Mouse (Mus musculus) heart, embryonic 13.5 days (tissue): ENCODE measurements around the gene Krt39. TPM values are rescaled to one million over a fixed set of nuclear protein-coding genes. Genes with fewer than 3 reads are reported as not detected.

Experiments used
- ATAC-seq: fragments of 200-750 bp; cut with Nextera tagmentation; 2 replicates; pipeline ENCODE4 v1.8.0; 2017; ENCODE audit warnings: moderate TSS enrichment; ENCODE audit not compliant: insufficient number of reproducible peaks, low FRiP score, low TSS enrichment; ENCODE audit errors: extremely low read depth
- H3K27ac ChIP-seq: fragments of 300-500 bp; sonication (generic); replicated peaks from 2 replicates; pipeline ENCODE4 v1.5.1; 2015; ENCODE audit warnings: moderate library complexity, mild to moderate bottlenecking, inconsistent platforms
- H3K27me3 ChIP-seq: fragments of 300-500 bp; sonication (generic); replicated peaks from 2 replicates; pipeline ENCODE4 v1.6.1; 2015; ENCODE audit warnings: mild to moderate bottlenecking, inconsistent platforms
- H3K36me3 ChIP-seq: fragments of 300-500 bp; sonication (generic); 2 replicates; pipeline ENCODE4 v1.6.1; 2015; ENCODE audit warnings: mild to moderate bottlenecking, inconsistent platforms
- H3K4me1 ChIP-seq: fragments of 300-500 bp; sonication (generic); 2 replicates; pipeline ENCODE4 v1.6.1; 2015; ENCODE audit warnings: inconsistent platforms
- H3K4me2 ChIP-seq: fragments of 300-500 bp; sonication (generic); 2 replicates; pipeline ENCODE4 v1.6.1; 2015; ENCODE audit warnings: inconsistent platforms, mild to moderate bottlenecking, moderate library complexity
- H3K4me3 ChIP-seq: fragments of 300-500 bp; sonication (generic); 2 replicates; pipeline ENCODE4 v1.5.1; 2015; ENCODE audit warnings: moderate library complexity, mild to moderate bottlenecking, inconsistent platforms
- H3K9ac ChIP-seq: fragments of 300-500 bp; sonication (generic); 2 replicates; pipeline ENCODE4 v1.6.1; 2015; ENCODE audit warnings: inconsistent platforms, mild to moderate bottlenecking, moderate library complexity
- H3K9me3 ChIP-seq: fragments of 300-500 bp; sonication (generic); 2 replicates; pipeline ENCODE4 v1.6.1; 2016; ENCODE audit warnings: inconsistent platforms
- WGBS: fragments of 180-500 bp; shearing (Covaris S2); methylation state at CpG from one replicate; pipeline ENCODE4 v1.1.7; 2015; ENCODE audit warnings: mixed read lengths; 5-methylcytosine and 5-hydroxymethylcytosine counted together
- polyA plus RNA-seq: library from polyadenylated mRNA; unstranded; fragments of >200 nt; fragmentation: Nextera tagmentation; extraction: Ambion mirVana; gene quantifications from 2 replicates; pipeline ENCODE4 v1.2.1, GENCODE M21; 2015

Gene Krt39
- polyA plus RNA-seq, 1 experiment from 2014 or later: not detected

DNA sequence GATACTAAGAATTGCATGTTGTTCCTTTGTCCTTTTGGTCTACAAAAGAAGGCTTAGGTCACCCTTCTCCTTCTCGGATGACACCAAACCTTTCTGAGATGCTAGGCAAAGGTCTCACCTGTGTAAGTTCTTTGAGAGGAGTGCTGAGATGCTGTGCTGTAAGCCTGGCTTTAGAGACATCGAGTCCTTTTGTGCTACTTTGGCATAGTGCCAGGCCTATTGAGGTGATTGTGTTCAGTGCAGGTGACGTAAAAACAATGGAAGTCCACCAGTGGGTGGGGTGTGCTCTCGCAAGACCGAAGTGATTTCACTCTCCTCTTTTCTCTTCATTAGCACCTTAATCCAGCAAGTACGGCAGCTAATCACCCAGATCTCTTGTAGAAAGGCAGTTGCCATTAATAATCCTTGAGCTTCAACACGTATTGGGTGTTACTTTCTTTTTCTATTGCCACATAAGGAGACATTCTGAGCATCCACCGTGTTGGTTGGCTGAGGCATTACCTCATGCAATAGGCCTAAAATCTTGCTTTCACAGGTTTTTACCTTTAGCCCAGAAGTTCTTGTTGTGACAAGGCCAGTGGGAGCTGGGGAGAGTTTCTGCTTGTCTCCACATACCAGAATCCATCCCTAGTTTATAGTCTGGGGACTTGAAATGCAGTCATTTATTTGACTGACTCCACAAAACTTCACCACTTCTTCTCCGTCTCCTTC, 20.9 kb downstream of the Krt39 start:
- no peak for ATAC-seq
- 74% methylated on average over 9 of the region's 9 CpGs for WGBS

DNA sequence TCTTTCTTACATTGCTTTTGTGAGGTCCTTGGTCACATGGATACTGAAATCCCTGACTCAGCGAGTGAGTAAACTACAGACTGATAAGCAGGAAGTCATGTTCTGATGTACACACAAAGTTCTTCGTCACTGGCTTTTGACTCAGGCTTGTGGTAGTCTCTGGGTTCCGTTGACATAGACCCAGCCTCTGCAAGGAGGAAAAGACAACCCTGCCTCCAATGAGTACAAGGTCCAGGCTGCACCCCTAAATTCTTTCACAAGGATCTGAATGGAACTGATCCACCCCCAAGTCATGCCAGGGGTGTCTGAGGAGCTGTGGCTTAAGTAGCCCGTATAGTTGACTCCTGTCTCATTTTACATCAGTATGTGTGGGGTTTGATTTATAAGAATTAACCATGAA, 24.7 kb downstream of the Krt39 start:
- Histone ChIP-seq H3K27me3 (no peaks in the 10 kb centered on the region), H3K27ac (no peak overlapping the region), H3K4me2 (no peak overlapping the region), H3K4me3 (no peak overlapping the region), H3K9me3 (no peaks in the 10 kb centered on the region), H3K9ac (no peak overlapping the region), H3K4me1 (0 out of 2 replicates have a peak, but pooled peaks cover 9% of the 10 kb centered on the region), H3K36me3 (no peaks in the 10 kb centered on the region)
- no peak for ATAC-seq
- 66% methylated on average over 4 of the region's 4 CpGs for WGBS

More for the DNA sequence above, 20.9 kb downstream of the Krt39 start:
- H3K27ac ChIP-seq: no peak overlapping the region
- H3K36me3 ChIP-seq: no peaks in the 10 kb centered on the region
- H3K4me3 ChIP-seq: no peak overlapping the region
- no peaks in the 10 kb centered on the region for H3K27me3 ChIP-seq
- no peaks in the 10 kb centered on the region for H3K4me1 ChIP-seq
- H3K9me3 ChIP-seq: no peaks in the 10 kb centered on the region
- no peak overlapping the region for H3K4me2 ChIP-seq
- H3K9ac ChIP-seq: no peak overlapping the region

DNA sequence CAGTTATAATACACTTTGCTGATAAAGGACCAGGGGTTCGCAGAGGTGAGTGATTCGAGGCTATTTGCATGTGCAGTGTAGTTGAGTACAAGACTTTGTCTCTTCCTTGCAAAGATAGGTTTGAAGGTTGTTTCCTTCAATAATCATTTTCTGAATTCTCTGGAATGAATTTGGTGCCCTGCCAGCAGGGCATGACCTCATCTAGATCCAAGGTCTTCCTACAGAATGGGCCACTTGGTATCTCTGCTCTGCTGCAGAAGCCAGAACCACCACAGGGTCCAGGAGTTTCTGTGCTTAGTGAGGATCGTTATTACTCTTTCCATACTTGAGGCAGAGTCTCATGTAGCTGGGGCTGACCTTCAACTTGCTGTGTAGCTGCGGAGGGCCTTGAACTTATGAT, 26.4 kb downstream of the Krt39 start:
- no peak for ATAC-seq
- no peaks in the 10 kb centered on the region for H3K27me3 ChIP-seq
- 0 out of 2 replicates have a peak, but pooled peaks cover 9% of the 10 kb centered on the region for H3K4me1 ChIP-seq
- H3K9me3 ChIP-seq: no peaks in the 10 kb centered on the region
- H3K9ac ChIP-seq: no peak overlapping the region
- no peak overlapping the region for H3K4me2 ChIP-seq
- H3K27ac ChIP-seq: no peak overlapping the region
- H3K36me3 ChIP-seq: no peaks in the 10 kb centered on the region
- H3K4me3 ChIP-seq: no peak overlapping the region
- 78% methylated on average over 4 of the region's 4 CpGs for WGBS

DNA sequence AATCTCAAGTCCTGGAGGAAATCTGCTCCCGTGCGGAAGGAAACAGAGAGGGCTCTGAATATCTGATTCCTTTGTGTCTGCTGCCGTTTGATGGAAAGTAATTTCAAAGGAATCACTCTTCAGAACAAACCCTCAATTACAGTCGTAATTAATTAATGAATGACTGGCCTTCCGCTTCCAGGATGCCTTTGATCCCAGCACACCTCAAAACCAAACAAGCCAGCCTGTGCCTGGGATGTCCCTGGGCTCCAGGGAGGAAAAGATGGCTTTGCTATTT, 27.6 kb downstream of the Krt39 start:
- H3K9ac ChIP-seq: no peak overlapping the region
- no peaks in the 10 kb centered on the region for H3K9me3 ChIP-seq
- H3K27ac ChIP-seq: no peak overlapping the region

DNA sequence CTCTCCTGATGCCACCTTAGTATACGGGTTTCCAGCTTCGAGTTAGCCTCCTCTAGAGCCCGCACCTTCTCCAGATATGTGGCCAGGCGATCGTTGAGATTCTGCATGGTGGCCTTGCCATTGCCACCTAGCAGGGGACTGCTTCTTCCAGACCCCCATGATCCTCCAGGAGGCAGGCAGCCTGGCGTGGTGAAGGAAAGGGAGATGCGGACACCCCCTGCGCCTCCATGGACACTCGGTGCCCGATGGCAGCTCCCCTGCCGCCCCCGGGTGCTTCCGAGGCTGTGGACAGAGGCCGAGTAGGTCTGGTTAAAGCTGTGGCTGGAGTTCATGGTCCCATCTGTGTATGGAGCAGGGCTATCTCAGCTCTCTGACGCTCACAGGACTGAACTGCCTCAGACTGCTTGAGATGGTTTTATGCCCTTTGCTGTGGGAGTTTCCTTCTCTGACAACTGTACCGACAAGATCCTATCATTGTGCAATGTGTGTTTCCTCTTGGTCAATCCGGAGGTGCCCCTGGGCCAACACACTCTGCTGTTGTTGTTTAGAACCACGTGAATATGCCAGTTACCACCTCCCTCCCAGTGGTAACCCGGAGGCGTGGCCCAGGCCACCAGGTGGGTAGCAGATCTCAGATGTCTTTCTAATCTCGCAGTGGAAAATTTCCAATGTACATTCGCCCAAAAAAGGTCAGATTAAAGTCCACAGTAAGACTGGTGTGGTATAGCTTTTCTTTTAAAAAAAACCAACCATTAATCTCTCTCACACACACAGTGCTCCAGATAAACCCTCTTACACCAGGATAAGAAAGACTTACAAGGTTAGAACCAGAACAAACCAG, 28.2 kb downstream of the Krt39 start, which contains the start of gene Krt23:
Krt23 (minus strand) TSS at position 405 of the 841 bp plus-strand sequence.
- WGBS: 73% methylated on average over 22 of the region's 22 CpGs
- Histone ChIP-seq H3K4me2 (no peak within 1 kb of the TSS), H3K27me3 (no peaks in the 10 kb centered on the region), H3K4me1 (0 out of 2 replicates have a peak, but pooled peaks cover 9% of the 10 kb centered on the region), H3K27ac (no peak within 1 kb of the TSS), H3K9me3 (no peaks in the 10 kb centered on the region), H3K9ac (no peak within 1 kb of the TSS), H3K4me3 (no peak within 1 kb of the TSS), H3K36me3 (no peaks in the 10 kb centered on the region)
- no peak for ATAC-seq

More for the DNA sequence above, 27.6 kb downstream of the Krt39 start:
- 0 out of 2 replicates have a peak, but pooled peaks cover 9% of the 10 kb centered on the region for H3K4me1 ChIP-seq
- H3K4me2 ChIP-seq: no peak overlapping the region
- no peaks in the 10 kb centered on the region for H3K36me3 ChIP-seq
- ATAC-seq: no peak
- 59% methylated on average over 5 of the region's 5 CpGs for WGBS
- H3K27me3 ChIP-seq: no peaks in the 10 kb centered on the region
- no peak overlapping the region for H3K4me3 ChIP-seq

DNA sequence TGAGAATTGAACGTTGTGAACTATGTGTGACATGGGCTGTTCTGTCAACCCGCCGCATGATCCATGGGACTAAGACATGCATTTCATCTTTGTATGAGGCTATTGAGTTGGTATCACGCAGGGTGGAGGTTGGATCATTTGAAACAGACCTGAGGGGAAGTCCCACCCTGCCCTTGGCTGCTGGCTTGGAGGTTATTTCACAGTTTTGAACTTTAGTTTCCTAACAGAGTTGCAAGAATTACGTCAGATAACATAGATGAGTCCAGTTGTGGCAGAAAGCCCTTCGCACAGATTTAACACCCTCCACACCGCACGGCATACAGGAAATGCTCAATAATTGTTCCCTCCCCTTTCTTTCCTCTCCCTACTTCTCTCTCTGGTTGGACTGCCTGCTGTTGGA, 30.1 kb downstream of the Krt39 start:
- Histone ChIP-seq H3K27ac (no peak overlapping the region), H3K36me3 (no peaks in the 10 kb centered on the region), H3K4me2 (no peak overlapping the region), H3K27me3 (no peaks in the 10 kb centered on the region), H3K4me1 (0 out of 2 replicates have a peak, but pooled peaks cover 9% of the 10 kb centered on the region), H3K9ac (no peak overlapping the region), H3K9me3 (no peaks in the 10 kb centered on the region), H3K4me3 (no peak overlapping the region)
- 74% methylated on average over 8 of the region's 8 CpGs for WGBS
- no peak for ATAC-seq

DNA sequence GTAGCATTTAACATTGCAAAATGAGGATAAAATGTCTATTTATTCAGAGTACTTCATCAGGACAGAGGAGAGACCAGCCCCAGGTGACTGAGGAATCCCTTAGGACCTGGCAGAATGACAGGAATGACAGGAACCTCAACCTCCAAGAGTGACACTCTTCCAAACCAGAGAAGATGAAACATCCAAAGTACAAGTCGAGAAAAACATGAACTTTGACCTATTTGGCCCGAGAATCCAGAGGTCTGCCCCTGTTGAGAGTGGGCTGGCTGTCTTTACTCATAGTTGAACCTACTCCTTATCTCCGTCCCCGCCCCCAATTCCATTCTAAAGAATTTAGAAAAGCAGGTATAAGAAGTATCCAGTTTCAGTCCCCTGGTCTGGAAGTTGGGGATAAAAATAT, 30.5 kb downstream of the Krt39 start:
- Histone ChIP-seq H3K36me3 (no peaks in the 10 kb centered on the region), H3K27ac (no peak overlapping the region), H3K4me3 (no peak overlapping the region), H3K4me1 (0 out of 2 replicates have a peak, but pooled peaks cover 9% of the 10 kb centered on the region), H3K9me3 (no peaks in the 10 kb centered on the region), H3K9ac (no peak overlapping the region), H3K4me2 (no peak overlapping the region), H3K27me3 (no peaks in the 10 kb centered on the region)
- 42% methylated on average over 4 of the region's 4 CpGs for WGBS
- no peak for ATAC-seq

DNA sequence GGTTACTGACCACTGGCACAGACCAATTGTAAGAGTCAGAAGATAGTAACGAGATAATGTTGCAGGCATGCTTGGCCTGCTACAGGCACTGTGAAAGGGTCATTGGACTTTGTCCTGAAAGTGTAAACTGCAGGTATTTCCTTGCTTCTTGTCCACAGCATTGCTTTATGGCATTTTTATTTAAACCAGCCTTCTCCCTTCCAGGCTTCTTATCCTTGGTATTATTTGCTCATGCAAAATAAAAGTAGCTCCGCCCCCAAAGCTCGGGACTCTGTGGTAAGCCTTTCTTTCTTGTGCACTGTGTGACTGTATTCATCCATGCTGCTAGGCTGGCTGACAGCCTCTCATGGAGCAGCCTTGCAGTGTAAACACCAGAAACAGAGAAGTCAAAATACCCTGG, 31.9 kb downstream of the Krt39 start:
- Histone ChIP-seq H3K27me3 (no peaks in the 10 kb centered on the region), H3K4me3 (no peak overlapping the region), H3K4me1 (0 out of 2 replicates have a peak, but pooled peaks cover 9% of the 10 kb centered on the region), H3K36me3 (no peaks in the 10 kb centered on the region), H3K9ac (no peak overlapping the region), H3K27ac (no peak overlapping the region), H3K4me2 (no peak overlapping the region), H3K9me3 (no peaks in the 10 kb centered on the region)
- no peak for ATAC-seq
- 64% methylated on average over 3 of the region's 3 CpGs for WGBS

DNA sequence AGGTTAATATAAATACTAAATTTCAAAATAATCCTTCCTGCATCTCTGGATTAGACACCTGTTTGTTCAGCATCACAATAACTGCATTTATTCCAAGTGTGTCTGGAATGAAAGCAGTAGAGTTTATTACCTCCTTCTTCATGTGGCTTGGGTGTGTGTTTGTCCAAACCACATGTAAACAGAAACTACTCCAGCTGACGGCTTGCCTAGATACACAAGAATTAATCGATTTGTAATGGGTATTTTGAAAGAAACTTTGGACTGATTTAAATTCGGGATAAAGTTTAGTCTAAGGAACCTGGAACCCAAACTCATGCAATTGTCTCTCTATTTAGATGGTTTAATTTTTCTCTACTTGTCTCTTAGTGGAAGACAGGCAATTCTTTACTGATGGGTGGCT, 46.2 kb downstream of the Krt39 start:
- H3K4me1 ChIP-seq: no peaks in the 10 kb centered on the region
- H3K9ac ChIP-seq: no peak overlapping the region
- H3K27me3 ChIP-seq: no peaks in the 10 kb centered on the region
- no peak overlapping the region for H3K4me2 ChIP-seq
- 73% methylated on average over 3 of the region's 3 CpGs for WGBS
- H3K27ac ChIP-seq: no peak overlapping the region
- H3K36me3 ChIP-seq: no peaks in the 10 kb centered on the region
- no peak for ATAC-seq
- H3K4me3 ChIP-seq: no peak overlapping the region
- H3K9me3 ChIP-seq: no peaks in the 10 kb centered on the region

DNA sequence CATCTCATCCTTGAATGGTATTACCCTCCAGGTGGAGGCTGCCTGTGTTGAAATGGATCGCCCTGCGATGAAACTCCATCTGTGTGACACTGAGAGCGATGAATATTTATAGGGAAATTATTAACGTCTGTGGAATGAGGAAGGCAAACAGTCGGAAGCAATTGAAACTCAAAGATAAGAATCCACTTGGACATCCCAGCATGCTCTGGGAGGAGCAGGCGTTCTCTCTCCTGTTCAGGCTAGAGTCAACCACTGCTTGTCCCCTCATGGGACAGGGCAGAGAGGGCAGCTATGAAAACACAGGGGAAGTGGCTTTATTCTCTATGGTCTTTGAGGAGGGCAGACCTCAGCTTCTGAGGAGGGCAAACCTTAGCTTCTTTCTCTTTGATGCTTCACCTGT, 47.7 kb downstream of the Krt39 start:
- H3K27me3 ChIP-seq: no peaks in the 10 kb centered on the region
- H3K4me3 ChIP-seq: no peak overlapping the region
- no peak overlapping the region for H3K27ac ChIP-seq
- WGBS: 74% methylated on average over 6 of the region's 6 CpGs
- no peak for ATAC-seq
- H3K4me1 ChIP-seq: no peaks in the 10 kb centered on the region
- no peak overlapping the region for H3K9ac ChIP-seq
- H3K9me3 ChIP-seq: no peaks in the 10 kb centered on the region
- H3K4me2 ChIP-seq: no peak overlapping the region
- H3K36me3 ChIP-seq: no peaks in the 10 kb centered on the region

DNA sequence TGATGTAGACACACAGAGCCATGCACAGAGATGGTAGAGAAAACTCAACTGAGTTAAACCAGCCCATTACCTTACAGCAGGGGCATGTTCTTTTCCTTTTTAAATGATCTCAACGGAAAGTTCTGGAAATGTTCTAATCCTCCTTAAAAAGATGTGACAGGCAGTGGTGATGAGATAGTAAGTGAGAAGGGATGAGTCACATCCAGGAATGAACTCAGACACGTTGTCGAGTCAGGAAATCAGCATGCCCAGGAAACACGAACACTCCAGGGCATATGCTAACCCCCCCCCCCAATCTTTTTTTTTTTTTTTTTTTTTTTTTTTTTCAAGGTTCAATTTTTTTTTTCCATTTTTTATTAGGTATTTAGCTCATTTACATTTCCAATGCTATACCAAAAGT, 48.7 kb downstream of the Krt39 start:
- no peaks in the 10 kb centered on the region for H3K27me3 ChIP-seq
- H3K4me1 ChIP-seq: no peaks in the 10 kb centered on the region
- no peak for ATAC-seq
- no peak overlapping the region for H3K4me2 ChIP-seq
- H3K36me3 ChIP-seq: no peaks in the 10 kb centered on the region
- 37% methylated on average over 4 of the region's 4 CpGs for WGBS
- no peak overlapping the region for H3K4me3 ChIP-seq
- no peak overlapping the region for H3K9ac ChIP-seq
- no peaks in the 10 kb centered on the region for H3K9me3 ChIP-seq
- no peak overlapping the region for H3K27ac ChIP-seq
